Mouse (Mus musculus) effector memory CD4-positive, alpha-beta T cell, adult 5 months (primary cell): ENCODE results near the gene Ovol1. TPM values are rescaled to one million over a fixed set of nuclear protein-coding genes. Genes with fewer than 3 reads are reported as not detected.

Experiments used
- polyA plus RNA-seq: library from polyadenylated mRNA; unstranded; fragments of 100-300 nt; shearing (Covaris generic); gene quantifications from one replicate; pipeline ENCODE4 v1.2.1, GENCODE M21; 2017

Ovol1 gene
- not detected for polyA plus RNA-seq

DNA sequence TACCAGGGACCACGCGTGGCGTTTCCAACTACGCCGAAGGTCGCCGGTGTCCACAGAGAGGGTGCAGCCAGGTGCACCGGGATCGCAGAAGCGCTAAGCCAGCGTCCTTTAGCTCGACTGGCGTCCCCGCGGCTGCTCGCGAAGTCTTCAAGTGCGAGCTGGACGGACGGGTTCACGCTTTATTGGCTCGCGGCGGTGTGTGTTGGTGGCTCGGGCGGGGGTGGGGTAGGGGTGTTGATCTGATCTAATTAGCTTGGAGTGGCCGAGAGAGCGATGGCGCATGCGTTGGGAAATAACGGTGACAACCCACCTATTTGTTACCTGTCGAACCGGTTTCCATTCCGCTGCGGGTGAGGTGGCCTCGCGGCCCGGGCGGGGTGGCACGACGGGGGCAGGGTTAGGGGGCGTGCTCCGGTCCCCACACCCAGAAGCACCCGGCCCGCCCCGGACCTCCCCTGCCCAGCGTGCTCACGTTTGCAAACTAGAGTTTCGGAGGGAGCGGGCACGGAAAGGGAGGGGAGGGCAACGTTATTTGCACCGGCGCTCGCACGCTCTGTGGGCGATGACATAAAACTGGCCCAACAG lies at the start of gene Ovol1:
Gene Ovol1 (minus strand): TSS at position 190 of the 585 bp plus-strand sequence.

GRCm38 (mm10) chr19:5609547-5610404 lies 49.3 kb upstream of the Ovol1 start, which contains the start of gene Kat5:
Gene Kat5, minus strand, starts transcription at chr19:5610237.

GRCm38 (mm10) chr19:5601752-5602541 lies 41.5 kb upstream of the Ovol1 start, which contains the start of gene Rnaseh2c:
Gene Rnaseh2c, plus strand, starts transcription at chr19:5601873.

GRCm38 (mm10) chr19:5567534-5568469 lies 7.4 kb upstream of the Ovol1 start, which contains the start of gene Ap5b1:
Gene Ap5b1, plus strand, starts transcription at chr19:5568025.

DNA sequence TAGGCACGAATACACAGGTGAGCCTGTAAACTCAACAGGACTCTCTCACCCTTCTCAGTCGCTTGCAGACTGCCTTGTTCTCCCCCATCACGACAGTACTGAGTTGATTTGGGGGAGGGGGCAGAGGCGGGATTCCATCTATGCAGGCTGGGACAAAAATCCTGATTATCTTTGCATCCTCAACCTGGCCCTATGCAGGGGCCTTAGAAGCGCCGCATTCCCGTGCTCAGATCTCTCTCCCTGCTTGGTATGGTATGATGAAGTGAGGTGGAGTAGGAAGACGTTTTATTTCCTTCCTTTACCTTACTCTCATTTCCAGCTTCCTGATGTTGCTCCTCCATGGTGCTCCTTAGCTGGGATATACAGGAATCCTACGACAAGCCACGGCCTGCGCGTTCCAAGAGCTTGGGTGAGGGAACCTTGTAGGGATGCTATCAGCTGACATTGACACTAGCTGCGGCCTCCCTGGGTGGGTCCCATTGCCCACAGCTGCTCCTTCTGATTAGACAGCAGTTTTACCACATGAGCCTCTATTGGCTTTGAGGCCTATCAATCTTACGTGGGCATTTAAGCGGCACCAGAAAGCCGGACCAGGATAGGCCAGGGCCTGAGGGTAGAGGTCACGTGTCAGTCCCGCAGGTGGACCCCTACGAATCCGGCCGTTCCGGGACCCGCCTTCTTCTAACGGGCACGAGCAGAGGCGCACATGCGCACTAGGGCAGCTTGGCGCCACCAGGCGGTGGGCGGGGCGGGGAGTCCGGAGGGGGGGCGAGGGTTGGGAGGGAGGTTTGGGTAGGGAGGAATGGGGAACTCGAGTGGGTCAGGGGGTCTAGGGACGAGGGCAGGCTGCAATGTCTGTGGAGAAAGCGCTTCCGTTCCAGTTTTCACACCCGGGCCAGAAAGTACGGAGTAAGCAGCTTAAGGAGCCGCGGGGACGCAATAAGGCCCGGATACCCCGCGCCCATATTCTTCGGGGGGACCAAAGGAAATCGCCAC lies 50.1 kb downstream of the Ovol1 start, which contains the start of gene Snx32:
Gene Snx32 (minus strand): TSS at position 508 of the 996 bp plus-strand sequence.

GRCm38 (mm10) chr19:5503687-5504086 lies 56.8 kb downstream of the Ovol1 start, which contains the start of gene 1700020D05Rik:
Gene 1700020D05Rik, minus strand, starts transcription at chr19:5503787.

Other genes with a start within 250 kb of the Ovol1 start
- not detected for gene Catsper1, start 224.9 kb downstream of the Ovol1 start, polyA plus RNA-seq
- 0.65 TPM for gene Cst6, start 211.1 kb downstream of the Ovol1 start, polyA plus RNA-seq
- 35.1 TPM for gene Eif1ad, start 193.9 kb downstream of the Ovol1 start, polyA plus RNA-seq
- gene Banf1, start 193.5 kb downstream of the Ovol1 start, polyA plus RNA-seq: 156 TPM
- gene Sart1, start 171.9 kb downstream of the Ovol1 start, polyA plus RNA-seq: 218 TPM
- gene Tsga10ip, start 158.1 kb downstream of the Ovol1 start, polyA plus RNA-seq: not detected
- 175 TPM for gene Drap1, start 135.7 kb downstream of the Ovol1 start, polyA plus RNA-seq
- gene AI837181, start 135.5 kb downstream of the Ovol1 start, polyA plus RNA-seq: 24.5 TPM
- 0.77 TPM for gene Fosl1, start 113.1 kb downstream of the Ovol1 start, polyA plus RNA-seq
- 4.4 TPM for gene Ccdc85b, start 102.8 kb downstream of the Ovol1 start, polyA plus RNA-seq
- gene Fibp, start 100.0 kb downstream of the Ovol1 start, polyA plus RNA-seq: 68.1 TPM
- 191 TPM for gene Ctsw, start 92.1 kb downstream of the Ovol1 start, polyA plus RNA-seq
- 0.86 TPM for gene Efemp2, start 86.7 kb downstream of the Ovol1 start, polyA plus RNA-seq
- gene Mus81, start 72.2 kb downstream of the Ovol1 start, polyA plus RNA-seq: 24.6 TPM
- gene Cfl1, start 70.2 kb downstream of the Ovol1 start, polyA plus RNA-seq: 2,701 TPM
- not detected for gene 1700020D05Rik, start 56.9 kb downstream of the Ovol1 start, polyA plus RNA-seq
- gene Snx32, start 50.1 kb downstream of the Ovol1 start, polyA plus RNA-seq: 3.8 TPM
- 8.2 TPM for gene Ap5b1, start 7.4 kb upstream of the Ovol1 start, polyA plus RNA-seq
- 84.3 TPM for gene Rnaseh2c, start 41.2 kb upstream of the Ovol1 start, polyA plus RNA-seq
- gene Kat5, start 49.6 kb upstream of the Ovol1 start, polyA plus RNA-seq: 66.5 TPM
- gene Rela, start 76.8 kb upstream of the Ovol1 start, polyA plus RNA-seq: 279 TPM
- 174 TPM for gene Sipa1, start 103.1 kb upstream of the Ovol1 start, polyA plus RNA-seq
- gene Map3k11, start 128.1 kb upstream of the Ovol1 start, polyA plus RNA-seq: 58.1 TPM
- gene Pcnx3, start 128.3 kb upstream of the Ovol1 start, polyA plus RNA-seq: 45.2 TPM
- gene Kcnk7, start 143.7 kb upstream of the Ovol1 start, polyA plus RNA-seq: 2.7 TPM
- 44.6 TPM for gene Ehbp1l1, start 165.7 kb upstream of the Ovol1 start, polyA plus RNA-seq
- 73.6 TPM for gene Fam89b, start 169.0 kb upstream of the Ovol1 start, polyA plus RNA-seq
- gene Ltbp3, start 180.3 kb upstream of the Ovol1 start, polyA plus RNA-seq: 0.65 TPM
- gene Scyl1, start 210.8 kb upstream of the Ovol1 start, polyA plus RNA-seq: 66.7 TPM